In the genomic region with DNA sequence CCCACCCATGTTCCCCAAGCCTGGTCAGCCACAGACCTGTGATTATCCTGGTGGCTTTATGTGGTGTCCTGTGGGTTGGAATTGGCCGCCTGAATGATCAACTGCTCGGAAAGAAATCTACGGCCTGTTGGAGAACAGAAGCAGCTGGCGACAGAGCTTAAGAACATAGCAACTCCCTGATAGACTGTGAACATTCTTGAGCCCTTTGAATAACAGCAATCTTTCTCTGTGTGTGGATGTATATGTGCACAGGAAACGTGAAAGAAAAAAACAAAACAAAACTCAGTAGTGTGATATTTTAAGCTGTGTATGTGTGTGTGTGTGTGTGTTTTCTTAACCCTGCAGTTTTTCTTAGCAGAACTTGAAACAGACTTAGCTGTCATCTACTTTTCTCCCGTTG, we compare ENCODE assay signal across 21 mouse cellular contexts.
DNase-seq lines count a peak whose midpoint lies in the region; ATAC-seq and TF ChIP-seq lines count a peak whose summit lies in the region.
"Had no signal": no experiment of that assay in that cellular context is flagged by ENCODE, and none has a peak within 500 bp of the region (broad histone marks: within the 10 kb centered on the region; RNA-seq: fewer than 3 reads in every experiment).

No protein-coding gene starts in this region.

- H3K4me2 ChIP-seq in heart, embryonic 13.5 days: no peak overlapping the region
- H3K4me2 ChIP-seq in kidney, postnatal 0 days (ENCODE audit: low read length): no peak overlapping the region
- no peak overlapping the region for H3K4me2 ChIP-seq in lung, embryonic 16.5 days (ENCODE audit: low read depth, low read length)
- H3K4me2 ChIP-seq in neural tube, embryonic 15.5 days: no peak overlapping the region
- H3K4me2 ChIP-seq: hindbrain, embryonic 12.5 days had no signal

- H3K9ac ChIP-seq in heart, embryonic 13.5 days: no peak overlapping the region
- H3K9ac ChIP-seq in kidney, postnatal 0 days (ENCODE audit: low read depth, low read length): no peak overlapping the region
- H3K9ac ChIP-seq in lung, embryonic 16.5 days (ENCODE audit: low read length): no peak overlapping the region
- H3K9ac ChIP-seq in neural tube, embryonic 15.5 days (replicated peaks): no peak overlapping the region
- H3K9ac ChIP-seq: hindbrain, embryonic 12.5 days had no signal

- ATAC-seq in heart, embryonic 13.5 days (ENCODE audit: extremely low read depth, insufficient number of reproducible peaks, low FRiP score, low TSS enrichment): no peak
- ATAC-seq in kidney, postnatal 0 days (replicated peaks; ENCODE audit: low FRiP score, low read depth): no peak
- ATAC-seq in lung, embryonic 16.5 days (ENCODE audit: low read depth): peak; percentile 89
- ATAC-seq in neural tube, embryonic 15.5 days (ENCODE audit: low FRiP score): no peak
- ATAC-seq: CD4-positive, CD25-positive, alpha-beta regulatory T cell, adult 4 months; forebrain, embryonic 14.5 days had no signal

- no peaks in the 10 kb centered on the region for H3K36me3 ChIP-seq in heart, embryonic 13.5 days
- H3K36me3 ChIP-seq in kidney, postnatal 0 days (ENCODE audit: insufficient read depth, low read length): no peaks in the 10 kb centered on the region
- H3K36me3 ChIP-seq in lung, embryonic 16.5 days (ENCODE audit: control insufficient read depth, insufficient read depth, low read length): no peaks in the 10 kb centered on the region
- no peaks in the 10 kb centered on the region for H3K36me3 ChIP-seq in neural tube, embryonic 15.5 days
- H3K36me3 ChIP-seq: embryonic facial prominence, embryonic 10.5 days; G1E; heart, embryonic 10.5 days; hindbrain, embryonic 12.5 days had no signal

- no peak overlapping the region for H3K4me3 ChIP-seq in heart, embryonic 13.5 days
- H3K4me3 ChIP-seq in kidney, postnatal 0 days (replicated peaks; ENCODE audit: low read depth, low read length): no peak overlapping the region
- no peak overlapping the region for H3K4me3 ChIP-seq in lung, embryonic 16.5 days (ENCODE audit: low read length)
- no peak overlapping the region for H3K4me3 ChIP-seq in lung, adult 2 months (replicated peaks; ENCODE audit: extremely low read depth, low read depth, low read length)
- no peak overlapping the region for H3K4me3 ChIP-seq in neural tube, embryonic 15.5 days (replicated peaks)
- H3K4me3 ChIP-seq: embryonic facial prominence, embryonic 10.5 days; gastrocnemius, adult 2 months; heart, embryonic 10.5 days; hindbrain, embryonic 12.5 days had no signal

- WGBS in heart, embryonic 13.5 days: 54% methylated on average over 6 of the region's 6 CpGs
- WGBS in kidney, postnatal 0 days: 39% methylated on average over 6 of the region's 6 CpGs
- WGBS in lung, embryonic 16.5 days: 48% methylated on average over 6 of the region's 6 CpGs
- 57% methylated on average over 6 of the region's 6 CpGs for WGBS in lung, adult 2 months
- 51% methylated on average over 6 of the region's 6 CpGs for WGBS in neural tube, embryonic 15.5 days

- H3K4me1 ChIP-seq in heart, embryonic 13.5 days: peaks cover 8% of the 10 kb centered on the region
- H3K4me1 ChIP-seq in kidney, postnatal 0 days (replicated peaks; ENCODE audit: insufficient read depth, low read length): no peaks in the 10 kb centered on the region
- H3K4me1 ChIP-seq in lung, embryonic 16.5 days (replicated peaks; ENCODE audit: control insufficient read depth, insufficient read depth, low read length): peaks cover 16% of the 10 kb centered on the region
- H3K4me1 ChIP-seq in lung, adult 2 months (ENCODE audit: control insufficient read depth, insufficient read depth, low read length): no peaks in the 10 kb centered on the region; the same call in none of the 2 replicates
- peaks cover 11% of the 10 kb centered on the region; the same call in 1 of the 2 replicates for H3K4me1 ChIP-seq in neural tube, embryonic 15.5 days
- H3K4me1 ChIP-seq: hindbrain, embryonic 12.5 days had no signal

- TF ChIP-seq POLR2A in lung, adult 2 months (IDR thresholded peaks at IDR 0.05; ENCODE audit: borderline replicate concordance, extremely low read depth, low read depth, low read length): no peak

- H3K27me3 ChIP-seq in heart, embryonic 13.5 days (replicated peaks): no peaks in the 10 kb centered on the region
- H3K27me3 ChIP-seq in kidney, postnatal 0 days (ENCODE audit: insufficient read depth, low read length): no peaks in the 10 kb centered on the region
- no peaks in the 10 kb centered on the region for H3K27me3 ChIP-seq in lung, embryonic 16.5 days (ENCODE audit: control insufficient read depth, insufficient read depth, low read depth, low read length)
- H3K27me3 ChIP-seq in neural tube, embryonic 15.5 days (replicated peaks): no peaks in the 10 kb centered on the region
- H3K27me3 ChIP-seq: hindbrain, embryonic 12.5 days had no signal

- no peaks in the 10 kb centered on the region for H3K9me3 ChIP-seq in heart, embryonic 13.5 days
- no peaks in the 10 kb centered on the region for H3K9me3 ChIP-seq in kidney, postnatal 0 days (replicated peaks; ENCODE audit: low read length)
- no peaks in the 10 kb centered on the region for H3K9me3 ChIP-seq in lung, embryonic 16.5 days (ENCODE audit: control insufficient read depth, low read length)
- H3K9me3 ChIP-seq in neural tube, embryonic 15.5 days (replicated peaks): no peaks in the 10 kb centered on the region
- H3K9me3 ChIP-seq: embryonic facial prominence, embryonic 10.5 days; heart, embryonic 10.5 days; hindbrain, embryonic 12.5 days had no signal

- no peak for DNase-seq in heart, adult 9 months (ENCODE audit: low spot score in 2 of 2)
- DNase-seq in kidney, postnatal 0 days (ENCODE audit: low spot score): peak; percentile 61
- no peak for DNase-seq in kidney, postnatal 25 days
- DNase-seq in lung, adult 2 months: no peak
- DNase-seq: adrenal gland, adult 8-10 months; adrenal gland, postnatal 36 days; B cell, adult 2 months; cerebellum, adult 2 months; cerebellum, postnatal 10 days; gastrocnemius, adult 2 months; gastrocnemius, postnatal 25 days; heart, postnatal 4 days had no signal

- TF ChIP-seq CTCF in kidney, postnatal 0 days (IDR thresholded peaks at IDR 0.05; ENCODE audit: low read depth): no peak
- no peak for TF ChIP-seq CTCF in lung, adult 2 months (IDR thresholded peaks at IDR 0.05; ENCODE audit: insufficient read depth, low read length)

- peak overlapping the region; percentile 20; the same call in 1 of the 2 replicates for H3K27ac ChIP-seq in heart, embryonic 13.5 days (replicated peaks)
- no peak overlapping the region for H3K27ac ChIP-seq in kidney, postnatal 0 days
- peak overlapping the region; percentile 90 for H3K27ac ChIP-seq in lung, embryonic 16.5 days (ENCODE audit: low read length)
- H3K27ac ChIP-seq in neural tube, embryonic 15.5 days (replicated peaks): 0 out of 2 replicates have a peak overlapping the region, but pooled peaks have one; percentile 28
- H3K27ac ChIP-seq: embryonic facial prominence, embryonic 10.5 days; gastrocnemius, adult 2 months; heart, embryonic 10.5 days; hindbrain, embryonic 12.5 days had no signal
